Mouse (Mus musculus): Measurements from ENCODE around the gene Gm4952.

DNA sequence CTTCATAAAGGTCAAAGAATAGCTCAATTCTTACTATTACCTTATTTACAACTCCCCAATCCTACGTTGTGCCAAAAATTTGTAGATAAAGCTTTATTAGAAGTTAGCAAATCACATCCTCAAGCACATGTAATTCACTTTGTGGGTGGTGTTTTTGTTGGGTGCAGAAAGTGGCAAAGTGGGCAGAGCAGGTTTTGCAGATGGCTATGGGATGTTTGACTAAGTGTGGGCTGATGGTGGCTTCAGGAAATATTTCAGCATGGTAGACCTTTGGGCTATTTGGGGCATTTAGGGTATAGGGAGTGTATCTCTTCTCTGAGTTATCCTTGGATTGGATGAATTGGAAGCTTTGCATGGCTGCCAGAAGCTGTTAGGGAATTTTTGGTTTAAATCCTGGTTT lies 66.4 kb downstream of the Gm4952 start:
- no peak for TF ChIP-seq CTCF (IDR thresholded peaks at IDR 0.05; ENCODE audit: borderline replicate concordance, insufficient read depth, low read depth, low read length)
- TF ChIP-seq POLR2A (IDR thresholded peaks at IDR 0.05; ENCODE audit: borderline replicate concordance, insufficient read depth, low read length) = no peak

All from cerebellum, adult 2 months (tissue).